Mouse (Mus musculus) heart, adult 2 months (tissue): ENCODE measurements around the gene Gba.
"Not testable (repeated sequence)": the region's sequence is repeated elsewhere in the genome, so short reads cannot be mapped to it uniquely, and the experiment has no call there.

Source experiments
- CTCF ChIP-seq: fragments of 200-600 bp; IDR thresholded peaks from 2 replicates; pipeline ENCODE4 v1.8.1; 2022; ENCODE audit warnings: antibody characterized with exemption, mild to moderate bottlenecking, moderate library complexity
- EP300 ChIP-seq: fragments of 200-500 bp; IDR thresholded peaks from 2 replicates; pipeline ENCODE4 v1.6.1; 2011; ENCODE audit warnings: low read depth, low read length, control low read depth; ENCODE audit not compliant: insufficient read depth
- POLR2A ChIP-seq: fragments of 200-500 bp; IDR thresholded peaks from 2 replicates; pipeline ENCODE4 v1.6.1; 2011; ENCODE audit warnings: mild to moderate bottlenecking, low read depth, low read length, control low read depth; ENCODE audit not compliant: insufficient read depth

DNA sequence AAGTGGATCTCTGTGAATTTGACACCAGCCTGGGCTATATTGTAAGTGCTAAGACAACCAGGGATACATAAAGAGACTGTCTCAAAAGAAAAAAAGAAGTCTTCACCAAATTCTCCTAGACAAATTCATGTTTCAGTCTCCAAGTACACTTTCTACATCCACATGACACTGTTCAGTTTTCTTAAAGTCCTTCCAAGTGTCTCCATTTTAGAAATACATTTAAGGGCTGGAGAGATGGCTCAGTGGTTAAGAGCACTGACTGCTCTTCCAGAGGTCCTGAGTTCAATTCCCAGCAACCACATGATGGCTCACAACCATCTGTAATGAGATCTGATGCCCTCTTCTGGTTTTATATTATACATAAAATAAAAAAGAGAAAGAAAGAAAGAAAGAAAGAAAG lies 41.5 kb upstream of the Gba start:
- not testable (repeated sequence) for TF ChIP-seq POLR2A, EP300, CTCF
